Mouse (Mus musculus) gastrocnemius, postnatal 25 days (tissue): ENCODE measurements at regions not wholly inside any gene's neighbourhood (a gene's known extent, or its start where the extent isn't known, plus 50 kb on each side); places are given as distances from the start of the nearest gene placed in this dataset.
A peak's percentile ranks its signal among the peaks of the same experiment; 100 is the strongest.

Experiments used
- DNase-seq: peaks from one replicate; pipeline ENCODE4 v3.0.0; 2022

- no peak for DNase-seq
These were observed 544.3 kb downstream of the Nfib start for GRCm38 (mm10) chr4:82161232-82161631.

GRCm38 (mm10) chr4:82160233-82160632 lies 545.3 kb downstream of the Nfib start:
- DNase-seq, result no peak

GRCm38 (mm10) chr4:82155642-82156320 lies 549.8 kb downstream of the Nfib start:
- no peak for DNase-seq

- no peak for DNase-seq
These were observed 551.5 kb downstream of the Nfib start for GRCm38 (mm10) chr4:82154021-82154555.

- DNase-seq, result no peak
These were observed 551.9 kb downstream of the Nfib start for GRCm38 (mm10) chr4:82153604-82154003.

GRCm38 (mm10) chr4:82149957-82150356 lies 555.6 kb downstream of the Nfib start:
- DNase-seq, result no peak

- DNase-seq, result no peak
These were observed 557.2 kb downstream of the Nfib start for GRCm38 (mm10) chr4:82148129-82149064.

- no peak for DNase-seq
These were observed 563.2 kb downstream of the Nfib start for GRCm38 (mm10) chr4:82142391-82142790.

GRCm38 (mm10) chr4:82139806-82140205 lies 565.7 kb downstream of the Nfib start:
- peak; percentile 26 for DNase-seq

- DNase-seq, result no peak
These were observed 566.5 kb downstream of the Nfib start for GRCm38 (mm10) chr4:82139016-82139415.

GRCm38 (mm10) chr4:82132851-82133250 lies 572.7 kb downstream of the Nfib start:
- peak; percentile 43 for DNase-seq

- DNase-seq, result peak; percentile 21
These were observed 573.2 kb downstream of the Nfib start for GRCm38 (mm10) chr4:82132326-82132725.

- DNase-seq, result no peak
These were observed 576.1 kb downstream of the Nfib start for GRCm38 (mm10) chr4:82129471-82129870.

GRCm38 (mm10) chr4:82123733-82124132 lies 581.8 kb downstream of the Nfib start:
- no peak for DNase-seq

- no peak for DNase-seq
These were observed 582.4 kb downstream of the Nfib start for GRCm38 (mm10) chr4:82123101-82123500.

- no peak for DNase-seq
These were observed 584.8 kb downstream of the Nfib start for GRCm38 (mm10) chr4:82120796-82121195.

GRCm38 (mm10) chr4:82120326-82120725 lies 585.2 kb downstream of the Nfib start:
- DNase-seq, result no peak

GRCm38 (mm10) chr4:82101837-82102236 lies 603.7 kb downstream of the Nfib start:
- no peak for DNase-seq

GRCm38 (mm10) chr4:82099970-82100368 lies 605.6 kb downstream of the Nfib start:
- no peak for DNase-seq

- DNase-seq, result no peak
These were observed 606.3 kb downstream of the Nfib start for GRCm38 (mm10) chr4:82098986-82099969.

- DNase-seq, result peak; percentile 48
These were observed 613.0 kb downstream of the Nfib start for GRCm38 (mm10) chr4:82092296-82093230.
